Mouse (Mus musculus): ENCODE results near the gene Klhdc3.

Gene Klhdc3

DNA sequence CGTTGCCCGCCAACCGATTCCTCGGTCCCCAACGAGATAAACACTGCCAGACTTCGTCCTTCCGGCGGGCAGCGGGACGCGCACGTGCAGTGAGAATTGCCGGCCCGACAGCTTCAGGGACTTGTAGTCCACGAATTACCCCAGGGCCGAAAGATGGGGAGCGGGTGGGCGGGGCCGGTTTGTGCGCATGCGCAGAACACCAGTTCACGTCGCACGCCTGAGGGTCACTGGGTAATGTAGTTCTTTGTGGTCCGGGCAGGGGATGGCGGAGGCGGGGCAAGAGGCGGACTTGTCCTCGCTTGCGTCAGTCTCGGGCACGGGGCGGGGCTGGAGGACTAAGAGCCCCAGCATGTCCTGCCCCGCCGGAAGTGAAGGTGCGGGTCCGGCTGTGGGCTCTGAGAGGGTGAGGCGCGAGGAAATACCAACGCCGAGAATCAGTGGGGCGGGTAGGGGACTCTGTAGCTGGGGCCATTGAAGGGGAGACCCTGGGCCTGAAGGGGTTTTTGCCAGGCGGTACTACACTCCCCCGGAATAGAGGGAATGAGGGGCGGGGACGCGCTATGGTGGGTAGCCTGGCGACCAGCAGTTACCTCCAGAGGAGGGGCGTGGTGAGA, at the start of gene Klhdc3:
Klhdc3 (minus strand) TSS at position 155 of the 614 bp plus-strand sequence.
- peak; percentile 99 for DNase-seq

DNA sequence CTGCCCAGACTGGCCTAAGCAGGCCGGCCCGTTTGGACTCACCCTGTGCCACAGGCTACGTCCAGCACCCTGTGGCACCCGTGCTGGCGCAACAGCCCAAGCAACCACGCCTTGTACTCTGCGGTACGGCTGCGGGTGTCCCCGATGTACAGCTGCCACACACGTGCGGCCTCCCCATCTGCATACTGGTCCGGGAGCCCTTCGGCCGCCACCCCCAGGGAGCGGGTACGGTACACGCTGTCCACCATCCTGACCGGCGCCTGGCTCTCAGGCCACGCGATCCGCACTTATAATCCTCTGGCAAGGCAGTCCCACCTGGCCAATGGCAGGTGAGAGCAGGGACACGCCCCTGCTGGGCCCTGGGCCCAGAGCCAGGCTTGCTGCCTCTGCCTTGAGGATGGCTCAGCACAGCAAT, 48.2 kb upstream of the Klhdc3 start, which contains the start of gene Gnmt:
Gnmt (minus strand) TSS at position 265 of the 415 bp plus-strand sequence.
- DNase-seq: peak; percentile 89

DNA sequence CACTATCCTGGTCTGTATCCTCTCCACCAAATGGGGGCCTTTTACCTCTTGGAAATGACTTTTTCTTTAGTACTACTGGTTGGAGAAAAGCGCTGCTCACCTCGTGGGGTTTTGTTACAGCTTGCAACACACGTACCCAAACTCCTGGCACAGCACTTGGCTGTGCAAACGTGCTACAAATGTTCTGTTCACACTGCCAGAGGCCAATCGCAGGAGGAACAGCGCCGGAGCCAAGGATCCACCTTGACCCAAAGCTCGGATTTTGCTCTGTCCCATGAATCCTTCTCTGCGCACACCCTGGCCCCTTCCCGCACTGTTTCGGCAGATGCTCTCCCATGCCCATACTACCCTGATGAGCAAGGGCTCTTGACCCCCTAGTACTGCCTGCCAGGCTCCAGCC, 47.8 kb upstream of the Klhdc3 start:
- DNase-seq: no peak

DNA sequence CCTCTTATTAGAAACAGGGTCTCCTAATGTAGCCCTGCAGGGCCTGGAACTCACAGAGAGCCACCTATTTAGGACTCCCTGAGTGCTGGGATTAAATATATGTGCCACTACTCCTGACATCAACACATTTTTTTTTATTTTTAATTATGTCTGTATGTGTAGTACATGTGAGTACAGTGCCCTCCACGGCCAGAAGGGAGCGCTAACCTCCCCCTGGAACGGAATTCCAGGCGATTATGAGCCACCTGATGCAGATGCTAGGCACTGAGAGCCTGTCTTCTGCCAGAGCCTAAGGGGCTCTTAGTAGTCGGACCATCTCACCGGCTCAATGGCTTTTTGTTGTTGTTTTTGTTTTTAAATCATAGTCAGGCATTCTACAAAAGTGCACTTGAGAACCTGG, 47.3 kb upstream of the Klhdc3 start:
- no peak for DNase-seq

DNA sequence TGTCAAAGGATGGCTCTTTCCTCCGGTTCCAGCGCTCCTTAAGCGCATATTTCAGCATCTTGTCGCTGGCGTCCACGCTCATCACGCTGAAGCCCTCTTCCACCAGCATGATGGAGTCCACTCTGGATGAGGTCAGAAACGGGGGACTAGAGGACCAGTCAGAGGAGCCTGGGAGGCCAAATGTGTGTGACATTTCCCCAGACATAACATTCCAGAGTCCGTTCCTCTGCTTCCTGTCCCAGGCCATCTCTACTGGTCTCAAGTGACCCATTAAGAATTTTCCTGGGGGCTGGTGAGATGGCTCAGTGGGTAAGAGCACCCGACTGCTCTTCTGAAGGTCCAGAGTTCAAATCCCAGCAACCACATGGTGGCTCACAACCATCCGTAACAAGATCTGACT, 46.6 kb upstream of the Klhdc3 start:
- no peak for DNase-seq

DNA sequence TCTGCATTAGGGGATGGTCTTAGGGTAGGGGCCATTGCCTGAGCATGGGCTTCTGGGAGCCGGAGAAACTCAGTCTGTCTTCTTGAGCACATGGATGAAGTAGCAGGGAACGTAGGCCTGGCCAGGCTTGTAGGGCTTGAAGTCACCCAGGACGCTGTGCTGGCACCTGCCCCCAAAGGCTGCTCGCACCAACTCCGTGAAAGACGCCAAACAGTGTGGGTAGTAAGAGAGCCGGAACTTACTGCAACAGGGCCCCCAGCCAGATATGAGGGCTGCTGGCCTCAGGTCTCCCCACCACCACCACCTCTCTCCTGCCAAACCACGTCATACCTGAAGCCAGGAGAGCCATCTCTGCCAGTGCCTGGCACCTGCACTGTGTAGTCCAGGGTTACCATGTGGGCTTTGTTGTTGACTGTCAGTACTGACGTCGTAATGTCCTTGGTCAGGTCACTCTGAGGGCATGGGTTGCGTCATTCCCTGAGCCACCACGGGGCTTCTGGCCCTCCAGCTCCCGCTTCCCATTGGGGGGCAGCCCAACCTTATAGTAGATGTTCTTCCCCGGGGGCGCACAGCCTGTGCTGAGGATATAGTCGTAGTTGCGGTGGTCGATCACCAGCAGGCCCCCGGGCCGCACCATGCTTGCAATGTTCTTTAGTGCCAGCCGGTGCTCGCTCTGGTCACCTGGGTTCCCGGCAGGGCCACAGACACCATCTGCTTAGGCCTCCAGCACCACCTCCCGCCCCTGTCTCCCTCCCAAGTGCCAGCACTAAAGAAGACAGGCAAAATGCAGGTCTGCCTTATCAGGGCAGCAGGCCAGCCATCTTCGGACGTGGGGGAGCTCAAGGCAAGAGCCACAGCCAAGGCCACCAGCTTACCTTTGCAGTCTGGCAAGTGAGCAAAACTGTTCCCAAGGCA, 45.3 kb upstream of the Klhdc3 start:
- DNase-seq: no peak

DNA sequence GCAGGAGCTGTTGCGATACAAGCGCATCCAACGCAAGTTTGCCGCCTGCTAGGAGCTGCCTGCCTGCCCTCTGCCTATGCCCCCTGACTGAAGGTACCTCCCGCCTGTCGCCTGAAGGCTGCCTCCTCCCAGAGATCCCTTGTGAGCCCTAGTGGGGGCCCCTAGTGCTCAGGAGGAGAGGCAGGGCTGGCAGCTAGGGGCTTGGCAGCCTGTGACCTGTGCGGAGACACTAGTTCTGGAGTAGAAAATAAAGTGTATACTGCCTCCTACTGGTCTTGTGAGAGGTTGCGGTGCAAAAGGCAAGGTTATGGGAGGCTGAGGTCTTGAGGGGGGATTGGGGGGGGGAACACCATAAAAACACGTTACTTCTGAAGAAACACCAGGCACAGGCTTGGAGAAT, 44.6 kb upstream of the Klhdc3 start:
- no peak for DNase-seq

DNA sequence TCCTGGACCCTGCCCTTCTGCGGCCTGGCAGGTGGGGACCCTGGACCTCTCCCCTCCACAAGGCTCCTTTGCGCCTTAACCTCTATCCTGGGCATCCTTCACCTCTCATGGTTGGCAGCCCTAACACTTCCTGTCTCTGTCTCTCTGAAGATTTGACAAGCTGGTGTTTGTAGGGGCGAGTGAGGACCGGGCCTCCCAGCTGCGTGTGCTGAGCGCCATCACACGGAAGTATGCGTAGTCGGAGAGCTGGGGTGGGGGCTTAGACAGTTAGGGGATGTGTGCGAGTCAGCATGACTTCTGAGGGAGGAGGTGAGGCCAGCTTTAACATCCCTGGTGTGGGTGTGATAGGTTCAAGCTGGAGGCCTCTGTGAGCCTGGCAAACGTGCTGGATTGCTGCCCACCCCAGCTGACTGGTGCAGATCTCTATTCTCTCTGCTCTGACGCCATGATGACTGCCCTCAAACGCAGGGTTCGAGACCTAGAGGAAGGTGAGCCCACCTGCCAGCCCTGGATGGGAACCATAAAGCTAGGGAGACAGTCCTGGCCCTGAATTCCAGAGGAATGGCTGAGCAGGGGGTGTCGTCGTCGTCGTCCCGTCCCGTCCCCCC, 43.9 kb upstream of the Klhdc3 start:
- DNase-seq: no peak

DNA sequence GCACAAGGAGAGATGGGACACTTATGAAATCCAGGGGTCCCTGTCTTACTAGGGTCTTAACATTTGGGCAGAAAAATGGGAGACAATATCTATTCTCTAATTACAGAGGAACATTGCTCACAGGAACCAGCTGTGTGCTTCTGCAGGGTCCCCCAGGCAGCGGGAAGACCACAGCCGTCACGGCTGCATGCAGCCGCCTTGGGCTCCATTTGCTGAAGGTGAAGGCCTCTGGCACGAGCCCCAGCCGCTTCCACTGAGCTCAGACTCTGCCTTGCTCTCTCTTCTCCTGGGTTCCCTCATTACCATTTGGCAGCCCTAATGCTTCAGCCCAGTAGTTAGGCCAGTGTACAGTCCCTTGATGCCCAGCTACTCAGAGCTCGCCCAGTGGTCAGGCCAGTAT, 40.4 kb upstream of the Klhdc3 start:
- no peak for DNase-seq

DNA sequence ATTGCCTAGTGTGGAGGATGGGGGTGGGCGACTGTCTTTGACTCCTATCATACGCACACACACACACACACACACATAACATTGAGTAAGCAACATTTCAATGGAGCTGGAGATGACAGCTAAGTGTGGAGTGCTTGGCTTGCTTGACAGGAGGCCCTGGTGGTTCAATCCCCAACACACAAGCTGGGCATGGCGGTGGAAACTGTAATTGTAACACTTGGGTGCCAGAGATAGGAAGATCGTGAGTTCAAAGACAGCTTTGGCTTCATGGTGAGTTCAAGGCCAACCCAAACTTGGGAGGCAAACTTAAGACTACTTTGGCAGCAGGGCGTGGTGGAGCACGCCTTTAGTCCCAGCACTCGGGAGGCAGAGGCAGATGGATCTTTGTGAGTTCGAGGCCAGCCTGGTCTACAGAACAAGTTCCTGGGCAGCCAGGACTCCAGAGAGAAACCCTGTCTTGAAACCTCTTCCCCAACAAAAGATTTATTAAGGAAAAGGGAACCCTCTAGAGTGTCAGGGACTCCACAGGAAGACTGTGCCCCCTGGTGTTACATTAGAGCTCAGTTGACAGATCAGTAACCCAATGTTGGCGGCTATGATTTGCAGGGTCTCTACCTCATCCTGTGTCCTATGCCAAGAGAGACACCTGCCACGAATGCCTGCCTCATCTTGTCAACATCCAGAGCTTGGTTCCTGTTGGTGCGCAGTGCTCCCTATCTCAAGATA, 34.2 kb upstream of the Klhdc3 start:
- DNase-seq: no peak

DNA sequence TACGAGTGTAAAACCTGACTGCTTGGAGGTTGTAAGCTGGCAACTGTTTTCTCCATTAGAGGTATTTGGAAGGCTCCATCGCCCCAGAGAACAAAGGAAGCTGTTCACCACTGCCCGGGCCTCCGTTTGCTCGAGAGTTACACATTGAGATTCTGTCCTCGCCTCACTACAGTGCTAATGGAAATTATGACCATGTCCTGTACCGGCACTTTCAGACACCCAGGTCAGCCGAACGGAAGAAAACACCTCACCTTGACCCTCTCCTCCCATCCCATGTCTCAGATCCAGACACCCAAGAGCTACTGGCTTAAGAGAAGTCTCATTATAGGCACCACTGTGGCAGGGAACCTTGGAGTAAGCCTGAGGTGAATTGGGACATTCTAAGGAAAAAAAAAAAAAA, 33.1 kb upstream of the Klhdc3 start:
- no peak for DNase-seq

DNA sequence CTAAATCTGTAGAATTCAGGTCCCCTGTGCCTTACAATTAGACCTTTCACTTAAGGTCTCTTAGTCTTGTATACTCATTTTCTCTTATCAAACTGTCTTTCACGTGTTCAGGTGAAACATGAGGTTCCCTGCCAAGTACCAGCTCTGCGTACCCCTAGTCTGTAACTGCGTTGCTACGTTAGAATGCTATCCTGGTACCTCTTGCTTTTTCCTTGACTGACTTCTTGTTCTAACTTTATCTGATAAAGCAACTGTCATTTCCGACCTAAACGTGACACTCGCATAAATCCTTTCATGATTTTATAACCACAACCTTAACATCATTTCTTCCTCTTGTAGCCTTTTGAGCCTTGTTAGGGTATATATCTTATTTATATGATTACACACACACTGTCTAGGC, 31.7 kb upstream of the Klhdc3 start:
- no peak for DNase-seq

DNA sequence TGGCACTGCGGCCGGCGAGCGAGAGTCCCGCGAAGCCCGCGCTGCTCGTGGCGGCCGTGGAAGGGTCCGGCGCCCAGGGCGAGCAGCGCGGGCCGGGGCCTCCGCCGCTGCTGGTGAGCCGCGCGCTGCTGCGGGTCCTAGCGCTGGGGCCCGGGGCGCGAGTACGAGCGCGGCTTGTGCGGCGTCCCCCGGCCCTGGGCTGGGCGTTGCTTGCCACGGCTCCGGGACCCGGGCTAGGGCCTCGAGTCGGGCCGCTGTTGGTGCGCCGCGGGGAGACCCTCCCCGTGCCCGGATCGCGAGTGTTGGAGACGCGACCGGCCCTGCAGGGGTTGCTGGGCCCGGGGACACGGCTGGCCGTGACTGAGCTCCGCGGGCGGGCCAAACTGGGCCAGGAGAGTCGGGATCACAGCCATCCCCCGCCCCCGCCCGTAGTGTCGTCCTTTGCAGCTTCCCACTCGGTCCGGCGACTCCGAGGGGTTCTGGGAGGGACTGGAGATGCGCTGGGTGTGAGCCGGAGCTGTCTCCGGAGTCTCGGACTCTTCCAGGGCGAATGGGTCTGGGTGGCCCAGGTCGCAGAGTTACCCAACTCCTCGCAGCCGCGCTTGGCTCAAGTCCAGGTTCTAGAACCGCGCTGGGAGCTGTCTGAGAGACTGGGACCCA, 31.0 kb upstream of the Klhdc3 start:
- DNase-seq: peak; percentile 65

DNA sequence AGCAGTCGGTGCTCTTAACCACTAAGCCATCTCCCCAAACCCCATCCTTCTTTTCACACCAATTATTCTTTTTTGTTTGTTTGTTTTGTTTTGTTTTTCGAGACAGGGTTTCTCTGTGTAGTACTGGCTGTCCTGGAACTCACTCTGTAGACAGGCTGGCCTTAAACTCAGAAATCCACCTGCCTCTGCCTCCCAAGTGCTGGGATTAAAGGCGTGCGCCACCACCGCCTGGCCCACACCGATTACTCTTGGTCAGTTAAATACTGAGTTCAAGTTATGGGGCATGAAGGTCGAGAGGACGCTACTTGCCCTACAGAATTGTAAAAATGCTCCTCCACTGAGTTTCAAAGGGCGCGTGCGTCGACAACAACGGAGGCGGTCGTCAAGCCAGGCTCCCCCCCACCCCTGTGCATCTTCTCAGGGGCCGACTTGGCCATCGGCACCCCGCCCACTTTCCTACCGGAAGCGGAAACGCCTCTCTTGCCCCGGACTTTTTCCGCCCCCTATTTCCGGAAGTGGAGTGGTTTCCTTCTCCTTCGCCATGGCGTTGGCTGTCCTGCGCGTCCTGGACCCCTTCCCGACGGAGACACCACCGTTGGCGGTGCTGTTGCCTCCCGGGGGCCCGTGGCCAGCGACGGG, 30.4 kb upstream of the Klhdc3 start, which contains the start of gene Pex6:
Pex6 (plus strand) TSS at position 505 of the 639 bp plus-strand sequence.
- DNase-seq: peak; percentile 96

DNA sequence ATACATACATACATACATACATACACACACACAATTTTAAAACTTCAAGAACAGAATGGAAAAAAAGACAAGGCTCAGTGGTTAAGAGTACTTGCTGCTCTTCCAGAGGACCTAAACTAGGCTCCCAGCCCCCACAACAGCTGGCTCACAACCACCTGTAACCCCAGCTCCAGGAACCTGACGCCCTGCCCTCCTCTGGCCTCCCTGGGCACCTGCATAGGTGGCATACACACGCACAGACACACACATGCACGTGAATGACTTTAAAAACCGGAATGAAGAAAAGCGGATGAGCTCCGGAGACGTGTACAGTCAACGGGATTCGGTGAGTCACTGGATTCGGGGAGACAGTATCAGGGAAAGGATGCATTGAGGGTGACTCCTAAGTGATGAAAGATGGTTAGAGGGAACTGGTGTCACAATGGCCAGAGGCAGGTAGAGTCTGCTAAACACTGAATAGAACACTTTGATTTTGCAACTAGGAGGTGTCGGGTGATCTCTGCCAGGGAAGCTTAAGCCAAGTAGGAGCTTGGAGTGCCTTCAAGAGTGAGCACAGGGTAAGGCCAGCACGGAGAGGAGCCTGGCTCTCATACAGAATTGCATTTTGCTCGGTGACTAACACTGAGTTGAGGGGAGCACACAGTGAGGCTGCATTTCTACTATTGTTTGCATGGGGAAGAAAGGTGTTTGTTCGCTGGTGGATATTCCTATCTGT, 25.8 kb upstream of the Klhdc3 start:
- DNase-seq: no peak

DNA sequence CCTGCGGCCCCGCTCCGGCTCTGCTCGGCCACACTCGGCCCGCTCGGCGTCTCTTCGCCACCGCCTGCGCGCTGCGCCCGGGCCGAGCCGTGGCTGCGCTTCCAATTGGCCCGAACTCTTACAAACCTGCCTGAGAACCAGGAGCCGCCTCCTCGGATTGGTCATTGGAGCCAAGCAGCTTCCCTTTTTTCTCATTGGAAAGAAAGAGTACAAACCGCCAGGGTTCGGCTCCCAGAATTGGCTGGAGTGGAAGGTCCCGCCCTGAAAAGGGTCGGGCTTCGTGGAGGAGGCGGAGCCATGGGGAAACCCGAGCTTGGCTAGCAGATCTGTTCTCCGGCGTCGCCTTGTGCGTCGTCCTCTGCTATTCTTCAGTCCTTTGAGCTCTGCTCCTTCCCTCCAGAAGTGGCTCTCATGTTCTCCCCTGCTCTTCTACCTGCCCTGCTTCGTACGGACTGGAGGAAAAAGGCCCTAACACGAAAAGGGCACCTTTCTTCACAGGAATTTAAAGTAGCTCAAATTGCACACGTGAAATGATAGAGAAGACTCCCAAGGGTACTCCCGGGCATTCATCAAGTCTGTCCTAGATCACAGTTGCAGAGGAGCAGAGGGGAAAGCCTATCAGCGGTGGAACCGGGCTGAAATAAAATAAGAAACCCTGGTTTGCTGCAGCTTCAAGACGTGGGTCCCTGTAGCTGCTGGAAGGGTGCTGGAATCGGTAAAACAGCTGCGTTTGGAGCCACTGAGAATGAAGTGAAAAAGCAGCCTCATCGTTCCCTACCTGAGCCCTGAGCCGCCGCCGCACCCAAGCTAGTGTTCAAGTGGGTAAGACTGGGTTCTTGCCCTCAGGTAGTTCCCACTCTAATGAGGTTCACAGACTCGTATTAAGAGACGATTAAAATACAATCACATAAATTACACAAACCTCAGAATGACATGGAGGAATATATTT, 24.4 kb upstream of the Klhdc3 start, which contains the start of gene Ppp2r5d:
Ppp2r5d (minus strand) TSS at position 225 of the 949 bp plus-strand sequence.
- DNase-seq: peak; percentile 97

DNA sequence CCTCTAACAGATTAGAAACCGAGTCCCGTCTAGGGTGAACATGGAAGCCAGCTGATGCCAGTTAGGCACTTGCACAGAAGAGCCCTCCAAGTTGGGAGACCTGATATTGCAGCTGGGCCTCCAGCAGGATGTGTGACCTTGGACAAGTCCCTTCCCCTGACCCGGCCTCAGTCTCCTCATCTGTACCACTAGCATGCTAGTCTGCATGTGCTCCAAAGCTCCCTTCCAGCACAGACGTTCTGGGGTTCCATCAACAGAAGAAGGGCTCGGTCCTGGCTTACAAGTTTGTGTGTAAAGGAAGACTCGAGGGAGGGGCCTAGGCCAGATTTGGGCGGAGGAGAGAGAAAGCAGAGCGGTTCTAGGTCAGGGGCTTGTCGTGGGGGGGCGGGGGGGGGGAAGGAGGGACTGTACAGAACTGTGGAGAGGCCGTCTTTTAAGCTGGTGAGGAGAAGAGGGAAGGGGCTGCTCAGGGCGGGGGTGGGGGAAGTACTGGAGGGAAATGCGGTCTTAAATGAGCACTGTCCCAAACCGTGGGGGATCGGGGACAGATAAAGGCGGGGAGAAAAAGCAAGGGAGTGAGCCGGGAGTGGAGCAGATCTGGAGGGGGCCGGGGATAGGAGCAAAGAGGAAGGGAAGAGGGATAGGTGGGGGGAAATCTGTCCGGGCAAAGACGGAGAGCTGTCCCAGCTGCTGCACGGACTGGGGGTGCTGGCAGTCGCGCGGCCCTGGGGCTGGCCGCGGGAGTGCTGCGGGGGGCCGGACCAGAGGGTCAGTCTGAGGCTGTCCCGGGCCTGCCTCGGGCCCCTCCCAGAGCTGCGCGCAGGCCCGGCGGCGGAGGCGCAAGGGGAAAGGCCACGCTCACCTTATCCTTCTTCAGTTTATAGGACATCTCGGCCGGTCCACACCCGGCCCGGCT, 23.5 kb upstream of the Klhdc3 start:
- DNase-seq: no peak

DNA sequence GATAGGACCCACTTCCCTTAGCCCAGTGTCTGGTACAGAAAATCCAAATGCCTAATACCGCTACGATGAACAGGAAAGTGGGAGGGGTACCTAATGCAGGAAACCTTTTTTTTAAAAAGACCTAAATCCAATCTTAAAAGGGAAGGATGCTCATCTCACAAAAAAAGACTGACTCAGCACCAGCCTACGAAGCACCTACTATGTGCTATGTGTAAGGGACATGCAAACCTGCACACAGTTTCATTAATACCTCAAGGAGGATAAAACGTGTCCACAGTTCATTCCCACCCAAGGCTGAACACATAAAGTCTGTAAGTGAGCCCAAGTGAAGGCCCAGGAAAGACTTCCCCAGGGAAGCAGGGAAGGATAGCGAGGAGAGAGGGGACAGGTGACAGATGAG, 21.8 kb upstream of the Klhdc3 start:
- no peak for DNase-seq

DNA sequence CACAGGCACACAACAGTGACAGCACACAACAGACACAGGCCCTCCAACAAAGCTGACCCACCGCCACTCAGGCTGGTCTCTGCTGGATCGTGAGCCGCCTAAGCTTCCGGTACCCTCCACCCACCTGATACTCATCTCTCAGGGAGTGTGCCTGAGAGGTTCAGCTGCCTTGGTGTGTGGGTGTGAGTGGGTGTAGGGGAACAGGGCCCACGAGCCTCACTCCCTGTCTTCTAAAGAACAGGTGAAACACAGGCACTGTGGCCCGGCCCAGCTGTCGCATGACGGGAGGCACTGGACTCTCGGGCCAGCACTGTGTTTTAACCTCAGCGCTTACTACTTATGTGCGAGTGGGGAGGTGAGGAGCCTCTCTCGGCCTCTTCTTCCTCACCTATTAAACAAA, 21.4 kb upstream of the Klhdc3 start:
- DNase-seq: no peak
